Mouse (Mus musculus) right cerebral cortex, postnatal 10 days (tissue): Measurements from ENCODE around the gene Mrs2.
"Not testable (repeated sequence)": the region's sequence is repeated elsewhere in the genome, so short reads cannot be mapped to it uniquely, and the experiment has no call there.

Experiments
- DNase-seq, 2 experiments: peaks; one replicate each; pipeline ENCODE4 v3.0.0; 2021; ENCODE audit warnings: low spot score in 2 of 2

Mrs2 gene

DNA sequence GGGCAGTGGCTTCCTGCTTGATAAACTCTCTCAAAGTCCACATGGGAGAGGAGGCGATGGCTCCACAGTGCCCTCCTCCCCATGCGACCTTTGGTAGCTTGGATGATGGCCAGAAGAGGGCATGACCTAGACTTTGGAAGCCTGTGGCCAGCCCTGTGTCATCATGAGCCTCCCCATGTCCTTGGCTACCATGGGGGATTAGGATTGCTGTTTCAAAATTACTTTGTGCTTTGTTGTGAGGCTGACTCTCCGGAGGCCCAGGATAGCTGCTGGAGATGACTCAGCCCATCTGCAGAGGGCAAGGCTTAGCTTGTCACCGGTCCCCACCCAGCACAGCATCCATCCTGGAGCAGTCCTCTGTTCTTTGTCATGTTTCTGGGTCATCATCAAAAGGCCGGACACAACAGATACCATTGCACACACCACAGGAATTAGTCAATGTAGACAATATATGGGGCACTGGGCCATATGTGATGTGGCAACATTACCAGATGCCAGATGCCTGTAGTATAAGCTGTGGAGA, 42.3 kb downstream of the Mrs2 start:
- DNase-seq, result no peak

- DNase-seq, result peak in 1 of 2 experiments; percentile 49
Observed at GRCm38 (mm10) chr13:24976384-24976783, 43.8 kb downstream of the Mrs2 start.

DNA sequence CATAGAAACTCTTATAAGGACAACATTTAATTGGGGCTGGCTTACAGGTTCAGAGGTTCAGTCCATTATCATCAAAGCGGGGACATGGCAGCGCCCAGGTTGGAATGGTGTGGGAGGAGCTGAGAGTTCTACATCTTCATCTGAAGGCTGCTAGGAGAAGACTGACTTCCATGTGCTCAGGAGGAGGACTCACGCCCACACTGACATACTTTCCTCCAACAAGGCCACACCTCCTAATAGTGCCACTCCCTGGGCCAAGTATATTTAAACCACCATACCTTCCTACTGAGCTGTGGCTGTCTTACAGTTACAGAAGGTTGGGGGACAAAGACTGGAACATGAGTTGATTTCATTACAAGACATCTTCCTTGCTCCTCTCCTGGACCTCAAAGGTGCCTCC, 48.4 kb downstream of the Mrs2 start:
- DNase-seq, result not testable (repeated sequence)

DNA sequence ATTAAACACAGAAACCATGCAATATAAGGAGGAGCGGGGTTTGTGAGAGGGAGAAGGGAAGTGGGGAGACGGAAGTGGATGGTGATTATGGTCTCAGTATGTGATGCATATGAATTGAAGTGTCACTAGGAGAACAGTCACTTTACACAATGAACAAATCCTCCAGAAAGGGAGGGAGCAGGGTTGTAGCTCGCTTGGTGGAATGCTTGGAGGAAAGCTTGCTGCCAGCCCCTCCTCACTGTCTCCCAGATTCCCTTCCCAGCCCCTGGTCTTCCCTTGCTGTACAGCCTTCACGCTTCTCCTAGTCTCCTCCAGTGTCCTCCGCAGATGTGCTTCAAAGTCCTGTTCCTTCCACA, 54.4 kb downstream of the Mrs2 start:
- no peak for DNase-seq

DNA sequence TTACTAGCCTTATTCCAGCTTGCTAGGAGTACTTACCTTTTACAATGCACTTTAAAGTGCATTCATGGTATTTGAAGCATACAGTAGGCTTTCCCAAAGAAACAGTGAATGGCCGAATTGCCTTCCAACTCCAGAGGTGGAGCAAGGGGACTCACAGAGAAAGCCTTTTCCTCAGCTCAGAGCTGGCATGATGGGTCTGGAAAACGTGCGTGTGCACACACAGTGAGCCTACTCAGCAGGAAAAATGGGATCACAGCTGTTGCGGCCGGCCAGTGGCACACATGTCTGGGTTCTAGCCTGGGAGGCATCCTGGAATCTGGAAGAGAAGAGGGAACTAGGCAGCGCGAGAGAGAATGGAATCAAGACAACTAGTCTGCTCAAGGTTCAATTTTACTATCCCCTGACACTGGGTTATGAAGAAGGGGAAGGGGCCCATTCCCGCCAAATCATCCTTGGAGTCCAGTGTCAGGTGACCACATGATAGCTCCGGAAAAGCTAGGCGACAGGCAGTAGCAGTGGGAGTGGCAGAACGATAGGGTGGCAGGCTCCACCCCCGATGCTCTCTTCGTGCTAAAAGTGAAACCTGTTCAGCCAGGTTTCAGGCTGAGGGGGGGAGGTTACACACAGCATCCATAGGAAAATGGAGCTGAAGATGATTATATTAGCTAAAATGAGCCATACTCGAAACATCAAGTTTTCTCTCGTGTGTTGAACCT, 54.9 kb downstream of the Mrs2 start:
- no peak for DNase-seq

DNA sequence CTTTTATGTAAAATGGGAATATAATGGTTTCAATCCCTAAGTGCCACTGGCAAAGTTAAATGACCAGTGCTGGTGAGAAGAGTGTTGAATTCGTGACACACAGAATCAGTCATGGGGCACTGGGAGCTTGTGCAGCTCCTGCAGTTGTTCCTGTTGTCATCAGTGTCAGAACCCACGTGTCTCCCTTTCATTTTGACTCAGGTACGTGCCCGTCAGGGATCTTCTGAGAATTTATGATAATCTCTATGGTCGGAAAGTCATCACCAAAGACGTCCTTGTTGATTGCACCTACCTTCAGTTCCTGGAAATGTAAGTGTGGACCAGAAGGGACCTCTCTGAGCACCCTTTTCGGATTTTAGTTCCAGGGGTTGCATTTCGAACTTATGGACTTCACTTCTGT, 58.1 kb downstream of the Mrs2 start:
- no peak for DNase-seq

- DNase-seq, result no peak
Observed at GRCm38 (mm10) chr13:24960084-24960483, 60.1 kb downstream of the Mrs2 start.

GRCm38 (mm10) chr13:24958671-24959070, 61.5 kb downstream of the Mrs2 start:
- DNase-seq, result no peak

GRCm38 (mm10) chr13:24955500-24955899, 64.7 kb downstream of the Mrs2 start:
- no peak for DNase-seq

- DNase-seq, result no peak
Observed at GRCm38 (mm10) chr13:24955091-24955490, 65.1 kb downstream of the Mrs2 start.

DNA sequence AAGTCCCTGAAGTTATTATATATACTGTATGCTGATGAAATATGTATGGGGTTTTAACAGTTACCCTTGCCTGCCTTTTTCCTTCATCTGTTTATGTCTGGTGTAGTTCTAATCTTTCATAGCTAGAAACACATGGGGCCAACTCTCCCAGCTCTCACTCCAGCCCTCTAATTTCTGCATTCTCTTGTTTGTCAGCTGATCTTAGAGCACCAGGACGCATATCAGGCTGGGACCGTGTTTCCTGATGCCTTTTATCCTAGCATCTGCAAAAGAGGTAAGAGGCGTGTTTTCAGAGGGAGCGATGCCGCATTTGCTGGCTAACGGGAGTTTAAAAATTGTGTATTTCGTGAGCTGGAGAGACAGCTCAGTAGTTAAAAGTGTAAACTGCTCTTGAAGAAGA, 67.5 kb downstream of the Mrs2 start:
- DNase-seq, result no peak

- DNase-seq, result no peak
Observed at GRCm38 (mm10) chr13:24948870-24949269, 71.3 kb downstream of the Mrs2 start.

GRCm38 (mm10) chr13:24947158-24947557, 73.0 kb downstream of the Mrs2 start:
- DNase-seq, result no peak

- DNase-seq, result peak; percentile 49 to 56
Observed at GRCm38 (mm10) chr13:24945567-24945966, 74.6 kb downstream of the Mrs2 start.

DNA sequence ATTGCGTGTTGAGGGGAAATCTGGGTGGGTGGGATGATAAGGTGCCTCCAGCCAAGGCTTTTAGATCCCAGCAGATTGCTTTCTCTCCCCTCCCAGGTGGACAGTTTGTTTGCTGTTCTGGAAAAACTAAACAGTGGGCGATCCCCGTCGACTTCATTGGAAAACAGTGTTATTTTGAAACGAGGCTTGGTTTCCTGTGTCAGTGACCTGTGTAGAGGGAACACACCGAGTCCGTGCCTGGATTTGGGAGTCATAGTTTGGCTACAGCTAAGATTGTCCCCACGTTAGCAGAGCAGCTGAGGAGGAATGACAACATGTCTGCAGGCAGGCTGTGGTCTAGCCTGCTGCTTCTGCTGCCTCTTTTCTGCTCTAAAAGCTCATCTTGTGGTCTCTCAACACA, 76.9 kb downstream of the Mrs2 start:
- no peak for DNase-seq

DNA sequence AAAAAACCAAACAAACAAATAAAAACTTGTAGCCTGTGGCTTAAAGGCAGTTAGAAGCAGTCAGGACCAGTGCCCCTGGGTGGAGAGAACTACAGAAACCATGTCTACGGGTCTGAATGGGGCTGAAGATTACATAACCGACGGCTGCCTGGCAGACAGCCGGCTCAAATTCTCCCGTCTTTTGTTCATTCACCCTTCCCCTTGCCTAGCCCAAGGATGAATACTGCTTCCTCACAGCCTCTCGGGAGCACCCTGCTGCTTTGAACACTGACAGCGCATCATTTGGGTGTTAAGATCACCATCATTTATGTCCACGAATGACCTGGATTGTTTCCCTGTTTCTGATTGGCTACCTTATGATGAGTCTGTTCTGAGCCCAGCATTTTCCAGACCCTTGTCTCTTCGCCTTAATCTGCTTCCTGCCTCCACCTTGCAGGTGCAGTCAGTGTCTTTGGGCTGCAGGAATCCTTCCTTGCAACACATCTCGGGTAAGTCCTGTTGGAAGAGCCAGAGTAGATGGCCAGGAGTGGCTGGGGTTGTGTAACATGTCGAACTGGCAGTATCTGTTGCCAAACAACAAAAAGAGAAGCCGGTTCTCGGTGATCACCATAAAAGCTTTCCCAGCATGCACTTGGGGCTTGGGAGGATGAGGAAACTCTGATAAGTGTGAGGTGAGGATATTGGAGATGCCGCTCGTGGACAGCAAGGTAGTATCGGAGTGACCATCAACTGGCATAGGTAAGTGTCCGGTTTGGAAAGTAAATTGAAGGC, 77.5 kb downstream of the Mrs2 start, which contains the start of gene Gpld1:
TSS of gene Gpld1 (plus strand) at position 641 of the 771 bp plus-strand sequence.
- DNase-seq, result peak in 1 of 2 experiments; percentile 51

DNA sequence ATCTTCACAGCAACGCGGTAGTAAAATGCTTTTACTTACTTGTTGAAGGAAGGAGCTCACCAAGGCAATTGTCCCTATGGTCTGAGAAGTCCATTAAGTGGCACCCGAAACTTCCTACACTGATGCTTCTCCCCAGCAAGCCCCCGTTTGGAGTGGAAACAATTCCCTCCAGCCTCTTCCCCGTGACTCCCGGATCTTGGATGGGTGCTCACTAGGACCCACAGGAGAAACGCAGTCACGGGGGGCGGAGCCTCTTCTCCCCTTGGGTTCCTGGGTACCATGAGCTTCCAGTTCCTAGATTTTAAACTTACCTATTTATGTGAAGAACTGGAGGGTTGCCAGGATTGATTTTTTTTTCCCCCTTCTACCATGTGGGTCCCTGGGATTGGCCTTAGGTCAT, 80.7 kb downstream of the Mrs2 start:
- no peak for DNase-seq

DNA sequence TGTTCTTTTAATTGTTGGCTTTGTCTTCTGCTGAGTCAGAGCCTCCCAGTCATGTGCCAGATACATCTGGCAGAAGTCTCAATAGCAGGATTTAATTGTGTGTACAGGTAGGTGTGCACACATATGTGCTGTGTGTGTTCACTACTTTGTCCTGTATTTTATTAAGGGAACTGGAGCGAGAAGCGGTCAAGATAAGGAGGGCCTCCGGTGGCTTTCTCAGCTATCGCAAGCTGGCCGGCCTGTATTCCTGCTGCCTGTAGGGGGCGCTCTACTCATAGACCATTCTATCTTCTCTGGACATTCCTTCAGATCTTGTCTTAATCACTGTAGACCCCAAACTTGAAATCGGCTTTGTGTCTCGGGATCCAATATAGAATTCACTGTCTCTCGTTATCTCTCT, 81.5 kb downstream of the Mrs2 start:
- DNase-seq, result peak; percentile 84 to 87

DNA sequence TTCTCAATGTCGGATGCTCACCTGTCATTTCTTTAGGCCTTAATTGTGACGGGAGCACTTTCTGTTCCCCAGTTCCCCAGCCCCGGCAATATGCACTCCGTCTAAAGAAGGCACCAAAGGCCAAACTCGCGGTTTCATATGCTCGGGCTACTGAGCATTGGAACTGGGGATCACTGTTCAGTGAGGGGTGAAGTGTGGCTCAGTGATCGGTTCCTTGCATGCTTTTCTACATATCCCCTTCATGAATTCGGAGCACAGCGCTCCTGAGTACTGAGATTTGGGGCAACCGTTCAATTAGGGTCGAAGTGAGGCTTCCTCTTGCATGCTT, 82.4 kb downstream of the Mrs2 start:
- no peak for DNase-seq
